Mouse (Mus musculus) layer of hippocampus, adult 9-11 months (tissue): ENCODE measurements at regions not wholly inside any gene's neighbourhood (a gene's known extent, or its start where the extent isn't known, plus 50 kb on each side); places are given as distances from the start of the nearest gene placed in this dataset.

Source experiments
- DNase-seq: peaks from one replicate; pipeline ENCODE4 v3.0.0; 2022

DNA sequence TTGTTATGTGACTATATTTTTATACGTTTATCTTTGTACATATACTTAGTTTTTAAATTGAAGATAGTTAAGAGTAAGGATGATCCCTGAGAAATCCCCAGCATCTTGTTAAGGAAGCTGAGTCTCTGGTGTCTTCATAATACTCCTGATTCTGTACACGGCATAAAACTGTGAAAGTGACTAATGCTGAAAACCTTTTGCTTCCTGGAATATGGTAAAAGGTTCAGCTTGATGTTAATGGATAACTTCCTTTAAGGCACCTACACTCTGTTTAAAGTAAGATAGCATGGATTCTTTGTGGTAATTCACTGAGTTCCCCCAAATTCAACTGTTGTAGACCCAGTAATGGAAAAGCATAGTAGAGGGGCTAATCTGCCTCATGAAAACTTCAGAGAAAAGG lies 67.2 kb upstream of the Rgs1 start:
- DNase-seq: no peak

DNA sequence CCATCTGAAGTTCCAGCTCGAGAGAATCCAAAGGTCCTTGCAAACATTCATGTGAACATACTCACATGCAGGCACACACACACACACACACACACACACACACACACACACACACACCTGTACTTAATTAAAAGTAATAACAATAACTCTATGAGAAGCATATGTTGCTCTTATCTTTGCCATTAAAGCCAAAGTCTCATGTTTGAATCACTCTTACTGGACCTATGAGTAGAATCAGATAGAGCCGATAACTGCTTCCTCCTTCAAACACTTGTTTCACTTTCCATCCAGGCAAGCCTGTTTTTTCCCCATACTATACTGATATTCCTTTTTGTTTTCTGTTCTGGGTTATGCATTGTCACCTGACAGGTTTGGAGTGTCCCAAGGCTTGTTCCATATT lies 65.3 kb upstream of the Rgs1 start:
- DNase-seq: no peak

DNA sequence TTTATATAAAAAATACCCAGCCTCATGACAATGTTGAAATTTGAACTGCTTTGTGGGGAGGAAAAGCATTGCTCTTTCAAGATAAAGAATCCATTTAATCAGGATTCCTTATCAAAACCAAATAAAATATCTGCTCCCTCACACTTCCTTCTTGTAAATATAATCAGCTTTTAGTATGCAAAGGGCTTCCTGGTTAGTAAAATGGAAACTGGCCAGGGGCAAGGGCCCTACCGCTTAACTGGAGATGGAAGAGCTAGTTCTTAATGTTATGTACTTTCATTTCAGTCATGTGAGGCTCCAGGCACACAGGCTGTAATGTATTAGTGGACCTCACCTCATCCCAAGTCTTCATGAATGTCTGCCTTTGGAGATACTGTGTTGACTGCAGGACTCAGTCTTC lies 64.3 kb upstream of the Rgs1 start:
- no peak for DNase-seq

DNA sequence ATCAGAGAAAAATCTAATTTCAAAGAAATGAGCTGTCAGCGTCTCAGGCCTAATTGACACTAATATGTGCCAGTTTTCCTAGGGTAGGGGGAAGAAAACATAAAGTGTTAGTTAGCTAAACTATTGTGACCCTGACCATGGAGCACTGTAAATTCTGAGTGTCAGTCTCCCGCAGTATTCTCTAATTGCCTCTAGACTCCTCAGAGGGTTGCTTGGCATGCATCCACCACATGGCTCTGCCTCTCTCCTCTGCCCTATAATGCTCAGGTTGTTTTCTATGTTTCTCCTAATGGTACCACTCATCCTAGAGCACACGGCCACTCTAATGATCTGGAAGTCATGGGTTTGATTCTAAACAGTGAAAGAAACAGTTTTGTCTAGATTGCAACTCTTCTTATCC lies 60.9 kb upstream of the Rgs1 start:
- no peak for DNase-seq

DNA sequence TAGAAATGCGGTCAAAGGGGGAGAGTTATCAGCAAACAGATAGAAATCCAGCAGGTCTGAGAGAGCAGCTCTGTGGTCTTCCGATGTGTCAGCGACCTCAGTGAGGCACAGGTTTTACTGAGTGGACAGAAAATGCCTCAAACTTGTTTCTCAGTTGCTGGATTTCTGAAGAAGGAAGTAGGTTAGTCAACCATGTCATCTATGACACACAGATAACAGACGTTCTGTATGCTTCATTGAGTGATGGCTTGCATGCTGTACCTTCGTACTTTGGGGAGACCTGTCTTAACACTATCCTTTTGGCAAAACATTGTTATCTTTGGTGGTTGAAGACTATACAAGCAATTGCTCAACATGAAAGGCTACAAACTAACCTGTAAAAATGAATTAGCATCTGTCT lies 59.3 kb upstream of the Rgs1 start:
- DNase-seq: no peak

DNA sequence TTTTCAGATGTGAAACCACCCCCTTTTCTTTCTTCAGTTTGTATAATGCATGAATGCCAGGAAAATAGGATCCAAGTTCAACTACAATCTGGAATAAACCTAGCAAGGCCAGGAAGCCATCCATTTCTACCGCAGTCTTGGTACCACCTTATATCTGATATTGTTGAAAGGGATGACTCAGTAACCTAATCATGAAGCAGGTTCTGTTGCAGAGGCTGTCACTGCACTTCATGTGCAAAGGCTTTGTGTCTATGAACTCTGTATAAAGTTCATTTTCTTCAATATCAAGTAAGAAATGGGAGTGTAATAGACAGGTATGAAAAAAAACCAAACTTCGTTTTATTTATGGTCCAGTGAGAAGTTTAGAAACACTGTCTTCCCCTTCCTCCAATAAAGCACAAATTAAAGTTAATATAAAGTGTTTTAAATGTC lies 58.8 kb upstream of the Rgs1 start:
- DNase-seq: no peak

DNA sequence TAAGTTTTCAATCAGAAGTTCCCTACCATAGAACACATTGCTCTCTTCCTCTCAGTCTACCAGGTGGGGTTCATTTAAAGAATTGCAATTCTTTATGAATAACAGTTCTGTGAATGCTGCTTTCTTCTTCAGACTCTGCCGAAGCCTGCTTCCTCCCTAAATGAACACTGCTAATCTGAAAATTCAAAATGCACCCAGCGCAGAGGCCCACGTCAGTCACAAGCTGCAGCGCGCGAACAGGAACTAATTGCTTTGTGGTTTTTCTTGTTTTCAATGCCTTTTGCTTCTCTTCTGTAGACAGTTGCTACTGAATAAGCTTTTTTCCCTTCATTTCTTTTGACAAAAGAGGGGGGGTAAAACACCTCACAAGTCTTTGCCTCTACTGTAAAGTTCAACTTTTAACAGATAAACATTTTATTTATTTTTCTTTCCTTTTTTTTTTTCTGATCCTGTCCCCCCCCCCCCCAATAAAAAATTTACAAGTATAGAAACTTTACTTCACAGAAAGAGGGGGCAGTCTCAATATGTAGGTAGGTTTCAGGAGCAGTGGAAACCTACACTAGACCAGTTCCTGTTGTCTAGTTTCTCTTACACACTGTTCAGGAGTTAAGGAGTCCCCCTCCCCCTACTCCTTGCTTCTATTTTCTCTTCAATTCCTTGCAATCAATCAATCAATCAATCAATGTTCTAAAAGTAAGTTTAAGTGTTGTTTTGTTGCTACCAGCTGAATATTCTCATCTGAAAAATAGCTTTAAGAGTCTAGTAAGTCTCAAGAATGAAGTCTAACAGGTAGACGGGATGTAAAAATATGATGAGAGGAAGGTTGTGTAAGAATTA lies 58.2 kb upstream of the Rgs1 start:
- DNase-seq: no peak

DNA sequence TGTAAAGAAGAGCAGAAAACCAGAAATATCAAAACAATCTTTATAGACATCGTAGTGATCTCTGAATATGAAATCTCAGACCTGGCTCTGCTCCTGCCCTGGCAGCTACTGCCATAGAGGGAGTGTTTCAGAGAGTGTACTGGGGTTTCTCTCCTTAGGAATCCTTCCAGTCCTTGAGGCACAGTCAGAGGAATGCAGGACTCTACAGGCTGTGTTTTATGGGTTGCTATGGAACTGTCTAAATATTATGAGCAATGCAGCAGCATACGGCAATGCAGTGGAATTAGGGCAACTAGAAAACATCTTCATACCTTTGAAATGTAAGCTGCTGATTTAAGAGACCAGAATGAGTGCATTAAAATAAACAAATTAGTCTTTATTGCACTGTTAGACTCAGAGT lies 57.2 kb upstream of the Rgs1 start:
- DNase-seq: no peak

DNA sequence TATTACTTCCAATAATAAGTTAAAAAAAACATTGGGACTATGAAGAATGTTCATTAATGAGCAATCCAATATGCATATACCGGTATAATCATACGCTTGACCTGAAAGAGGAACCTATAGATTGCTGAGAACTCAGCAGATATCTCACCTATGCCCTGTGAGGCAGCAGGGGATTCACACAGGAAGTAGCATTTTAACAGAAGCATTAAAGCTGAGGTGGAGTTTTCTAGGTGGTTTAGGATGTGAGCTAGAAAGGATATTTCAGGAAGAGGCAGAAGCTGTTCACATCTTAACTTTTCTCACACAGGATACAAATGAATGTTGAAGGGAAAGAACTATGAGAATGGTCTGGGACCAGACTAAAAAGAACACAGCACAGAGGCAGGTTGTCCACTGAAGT lies 51.6 kb upstream of the Rgs1 start:
- no peak for DNase-seq
